Mouse (Mus musculus) 416B (cell line): ENCODE results near the gene Ext2.

Source experiments
- DNase-seq: peaks from one replicate; pipeline ENCODE4 v3.0.0; 2011; ENCODE audit warnings: low read depth

The Ext2 gene

GRCm38 (mm10) chr2:93737146-93737545 lies 85.2 kb downstream of the Ext2 start:
- no peak for DNase-seq

GRCm38 (mm10) chr2:93732658-93733057 lies 89.7 kb downstream of the Ext2 start:
- DNase-seq: no peak

GRCm38 (mm10) chr2:93729585-93729984 lies 92.8 kb downstream of the Ext2 start:
- no peak for DNase-seq

DNA sequence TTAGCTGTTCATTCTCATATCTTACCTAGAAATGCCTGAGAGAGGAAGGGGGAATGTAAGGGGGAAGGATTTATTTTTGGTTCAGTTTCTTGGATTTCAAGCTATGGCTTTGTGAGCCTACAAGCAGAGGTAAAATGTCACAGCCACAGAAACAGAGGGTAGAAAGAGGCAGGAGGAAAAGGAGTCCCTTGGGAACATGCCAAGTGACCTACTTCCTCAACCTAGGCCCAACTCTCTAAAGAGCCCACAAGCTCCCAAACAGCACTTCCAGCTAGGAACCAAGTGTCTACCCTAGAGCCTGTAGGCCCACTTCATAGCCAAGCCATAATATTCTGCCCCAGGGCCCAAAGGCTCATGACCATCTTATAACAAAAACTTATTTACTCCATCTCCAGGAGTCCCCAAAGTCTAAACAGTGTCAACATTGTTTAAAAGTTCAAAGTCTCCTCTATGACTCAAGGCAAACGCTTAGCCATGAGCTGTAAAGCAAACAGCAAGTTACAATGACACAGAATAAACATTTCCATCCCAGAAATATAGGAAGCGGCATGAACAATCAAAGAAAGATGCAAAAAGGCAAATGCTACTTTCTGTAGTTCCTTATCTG lies 99.1 kb downstream of the Ext2 start:
- no peak for DNase-seq

- no peak for DNase-seq
These were observed 101.4 kb downstream of the Ext2 start for GRCm38 (mm10) chr2:93720956-93721355.

DNA sequence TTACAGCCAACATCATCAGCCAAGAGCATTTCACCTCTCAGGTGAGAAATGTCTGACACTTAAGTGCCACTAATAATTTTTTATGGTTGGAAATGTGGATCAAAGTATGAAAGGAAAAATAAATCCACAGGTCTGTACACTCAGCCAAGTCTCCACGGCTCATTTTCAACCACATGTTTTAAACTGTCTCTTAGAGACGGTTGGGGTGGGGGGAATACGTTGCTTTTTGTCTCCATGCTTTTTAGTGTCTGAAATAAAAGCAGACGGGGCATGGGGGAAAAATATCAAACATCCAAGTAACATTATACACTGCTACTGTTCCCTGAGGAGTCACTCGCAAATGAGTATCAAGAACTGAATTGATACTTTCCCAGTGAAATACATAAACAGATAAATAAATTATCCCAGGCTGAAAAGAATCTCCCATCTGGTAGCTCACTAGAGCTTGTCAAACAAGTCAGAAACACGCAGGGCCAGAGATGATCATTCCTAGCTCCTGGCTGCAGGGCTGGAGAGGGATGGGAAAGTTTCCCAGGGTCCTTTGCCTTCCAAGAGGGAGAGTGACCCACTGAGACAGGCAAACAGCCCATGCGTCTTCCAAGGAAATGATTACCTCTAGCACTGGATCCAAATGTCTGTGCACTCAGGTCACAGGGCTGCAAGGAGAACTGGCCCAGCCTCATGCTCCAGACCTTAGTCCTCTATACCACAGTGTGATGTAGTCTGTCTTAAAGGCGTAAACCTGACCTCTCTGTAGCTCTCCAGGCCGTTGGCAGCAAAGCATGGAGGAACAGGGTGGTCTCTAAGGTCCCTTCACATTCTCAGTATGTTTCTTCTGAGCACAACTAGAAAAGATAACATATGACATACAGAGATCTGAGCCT lies 102.3 kb downstream of the Ext2 start:
- no peak for DNase-seq

- no peak for DNase-seq
These were observed 109.1 kb downstream of the Ext2 start for GRCm38 (mm10) chr2:93713267-93713666.

- no peak for DNase-seq
These were observed 110.9 kb downstream of the Ext2 start for GRCm38 (mm10) chr2:93711460-93711859.

DNA sequence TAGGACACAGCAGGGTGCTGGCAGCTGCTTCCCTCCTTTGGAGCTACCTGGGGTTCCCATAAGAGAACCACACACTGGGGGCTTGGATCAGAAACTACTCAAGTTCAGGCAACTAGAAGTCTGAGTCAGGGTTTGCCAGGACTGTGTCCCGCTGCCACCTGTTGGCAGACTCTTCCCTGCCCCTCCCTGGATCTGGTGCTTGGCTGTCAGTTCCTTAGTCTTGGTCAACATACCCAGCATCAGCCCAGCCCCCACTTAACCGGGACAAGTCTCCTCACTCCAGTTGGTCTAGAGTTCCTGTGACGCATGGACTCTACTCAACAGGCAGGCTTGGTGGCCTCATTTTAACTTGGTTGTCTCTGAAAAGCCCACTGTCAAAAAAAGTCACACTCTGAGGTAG lies 112.7 kb downstream of the Ext2 start:
- DNase-seq: no peak

GRCm38 (mm10) chr2:93709241-93709640 lies 113.1 kb downstream of the Ext2 start:
- DNase-seq: no peak

GRCm38 (mm10) chr2:93706825-93707224 lies 115.5 kb downstream of the Ext2 start:
- peak; percentile 8 for DNase-seq

- DNase-seq: no peak
These were observed 116.0 kb downstream of the Ext2 start for GRCm38 (mm10) chr2:93706407-93706806.

DNA sequence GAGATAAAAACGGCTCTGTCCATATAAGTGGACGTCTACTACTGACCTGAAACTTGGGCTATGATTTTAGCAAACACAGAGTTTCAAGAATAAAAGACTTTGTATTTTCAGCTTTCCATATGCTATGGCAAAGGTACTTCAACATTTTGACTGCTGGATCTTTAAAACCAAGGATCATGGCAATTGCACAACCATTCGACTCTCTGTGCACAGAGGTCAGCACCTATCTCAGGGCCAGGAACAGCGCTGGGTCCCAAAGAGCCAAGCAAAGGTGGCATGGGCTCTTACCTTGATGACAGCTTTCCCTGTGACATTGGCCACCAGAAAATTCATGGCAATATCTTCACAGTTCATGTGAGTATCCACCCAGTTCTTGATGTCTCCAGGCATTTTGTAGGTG lies 118.2 kb downstream of the Ext2 start:
- no peak for DNase-seq

GRCm38 (mm10) chr2:93702936-93703926 lies 119.1 kb downstream of the Ext2 start:
- no peak for DNase-seq

DNA sequence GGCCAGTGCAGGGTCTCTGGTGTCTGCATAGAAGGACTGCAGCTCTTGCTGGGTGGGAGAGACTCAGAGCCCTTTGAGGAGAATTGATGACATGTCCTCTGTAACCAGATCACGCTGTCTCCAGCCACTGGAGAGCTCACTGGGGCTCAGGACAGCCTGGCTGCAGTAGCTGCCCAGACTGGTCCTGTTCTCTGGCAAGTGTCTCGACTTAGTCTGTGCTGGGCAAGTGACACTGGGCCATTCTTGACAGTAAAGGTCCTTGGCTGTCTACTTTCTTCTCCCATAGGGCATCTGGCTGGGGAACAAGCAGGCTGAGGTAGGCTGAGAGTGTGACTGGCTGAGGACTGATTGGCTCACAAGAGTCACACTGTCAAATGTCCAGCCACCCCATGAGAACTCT lies 123.0 kb downstream of the Ext2 start:
- no peak for DNase-seq

GRCm38 (mm10) chr2:93696181-93696641 lies 126.2 kb downstream of the Ext2 start:
- no peak for DNase-seq

DNA sequence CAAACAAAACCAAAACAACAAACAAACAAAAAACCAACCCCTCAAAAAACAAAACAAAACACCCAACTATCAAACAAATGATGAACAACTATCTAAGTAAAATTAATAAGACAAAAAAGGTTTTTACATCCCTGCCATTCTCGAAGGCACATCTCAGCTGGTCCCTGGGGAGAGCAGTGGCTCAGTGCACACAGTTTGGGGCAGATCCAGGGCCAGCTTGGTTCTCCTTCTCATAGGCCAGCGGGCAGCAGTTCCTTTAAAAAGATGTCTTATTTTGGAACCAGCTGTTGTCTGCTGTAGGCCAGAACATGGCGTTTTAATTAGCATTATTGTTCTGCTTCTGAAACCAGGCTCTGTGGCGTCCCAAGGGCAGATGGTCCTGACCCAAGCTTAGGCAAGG lies 129.3 kb downstream of the Ext2 start:
- no peak for DNase-seq

DNA sequence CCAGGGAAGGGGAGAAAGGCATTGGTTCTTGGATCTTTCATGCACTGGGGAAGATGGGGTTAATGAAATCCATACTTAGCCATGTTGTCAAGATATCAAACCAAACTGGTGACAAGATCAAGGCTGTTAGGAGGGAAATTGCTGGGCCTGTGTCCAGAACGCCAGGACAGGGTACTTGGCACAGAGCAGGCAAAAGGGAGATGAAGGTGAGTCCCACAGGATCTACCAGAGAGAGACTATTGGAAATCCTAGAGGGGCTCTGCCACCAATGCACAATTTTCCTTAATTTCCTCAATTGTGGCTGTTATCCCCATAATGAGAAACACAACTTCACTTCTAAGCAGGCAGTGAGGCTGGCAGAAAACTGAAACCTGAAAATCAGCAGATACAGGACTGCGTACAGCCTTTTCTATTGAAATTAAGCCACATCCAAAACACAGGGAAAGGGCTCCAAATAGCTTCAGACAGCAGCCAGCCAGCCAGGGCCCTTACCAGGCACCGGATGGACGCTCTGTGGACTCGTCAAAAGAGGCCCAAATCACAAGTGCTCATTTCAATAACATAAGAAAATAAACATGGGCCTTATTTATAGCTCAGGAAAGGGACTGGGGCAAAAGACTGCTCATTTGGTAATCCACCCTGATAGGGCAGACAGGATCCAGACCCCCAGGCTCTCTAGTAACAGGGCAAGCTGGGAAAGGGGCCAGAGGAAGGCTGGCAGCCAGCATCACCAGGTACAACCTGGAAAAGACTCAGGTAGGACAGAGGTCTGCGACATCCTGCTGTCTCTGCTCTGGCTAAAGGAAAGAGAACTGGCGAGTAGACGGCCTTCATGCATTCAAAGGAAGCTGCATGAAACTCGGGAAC lies 132.1 kb downstream of the Ext2 start:
- no peak for DNase-seq

- no peak for DNase-seq
These were observed 138.7 kb downstream of the Ext2 start for GRCm38 (mm10) chr2:93683674-93684073.

GRCm38 (mm10) chr2:93682601-93683202 lies 139.7 kb downstream of the Ext2 start:
- DNase-seq: peak; percentile 74

- DNase-seq: no peak
These were observed 141.0 kb downstream of the Ext2 start for GRCm38 (mm10) chr2:93681321-93681720.
